Mouse (Mus musculus) myocyte (in vitro differentiated cells): ENCODE measurements around the gene Ccdc144b.

ENCODE experiments used
- CEBPB ChIP-seq: IDR thresholded peaks from 2 replicates; pipeline ENCODE4 v1.6.1; 2011; ENCODE audit warnings: mild to moderate bottlenecking, moderate library complexity; ENCODE audit not compliant: poor library complexity, insufficient read depth, severe bottlenecking
- E2F4 ChIP-seq: IDR thresholded peaks from one replicate; pipeline ENCODE4 v1.6.1; 2011; ENCODE audit warnings: mild to moderate bottlenecking, control low read depth, moderate library complexity; ENCODE audit not compliant: insufficient read depth
- MAX ChIP-seq: IDR thresholded peaks from one replicate; pipeline ENCODE4 v1.6.1; 2011; ENCODE audit warnings: low read depth, mild to moderate bottlenecking, control low read depth
- MYOD1 ChIP-seq, 3 experiments: IDR thresholded peaks; one replicate each; pipeline ENCODE4 v1.6.1; 2011; ENCODE audit warnings: control low read depth in 2 of 3, low read depth in 2 of 3, mild to moderate bottlenecking in 2 of 3, moderate library complexity in 1 of 3; ENCODE audit not compliant: insufficient read length in 2 of 3, control insufficient read depth in 1 of 3
- MYOG ChIP-seq, 3 experiments: IDR thresholded peaks; one replicate each; pipeline ENCODE4 v1.6.1; 2011; ENCODE audit warnings: control low read depth in 2 of 3, low read depth in 2 of 3, mild to moderate bottlenecking in 2 of 3; ENCODE audit not compliant: insufficient read length in 2 of 3, control insufficient read depth in 1 of 3, insufficient read depth in 1 of 3
- POLR2A ChIP-seq: IDR thresholded peaks from one replicate; pipeline ENCODE4 v1.6.1; 2011; ENCODE audit warnings: low read depth, mild to moderate bottlenecking, control low read depth, moderate library complexity; ENCODE audit not compliant: insufficient read length
- POLR2AphosphoS2 ChIP-seq: IDR thresholded peaks from one replicate; pipeline ENCODE4 v1.6.1; 2011; ENCODE audit warnings: low read depth, control low read depth; ENCODE audit not compliant: insufficient read length
- REST ChIP-seq: IDR thresholded peaks from one replicate; pipeline ENCODE4 v1.6.1; 2011; ENCODE audit warnings: mild to moderate bottlenecking, control low read depth, moderate library complexity; ENCODE audit not compliant: insufficient read depth, insufficient read length
- SRF ChIP-seq: IDR thresholded peaks from one replicate; pipeline ENCODE4 v1.6.1; 2011; ENCODE audit warnings: low read depth; ENCODE audit not compliant: control insufficient read depth, insufficient read length
- TCF12 ChIP-seq: IDR thresholded peaks from one replicate; pipeline ENCODE4 v1.6.1; 2011; ENCODE audit warnings: mild to moderate bottlenecking, control low read depth; ENCODE audit not compliant: poor library complexity, insufficient read depth, severe bottlenecking
- TCF3 ChIP-seq: IDR thresholded peaks from one replicate; pipeline ENCODE4 v1.6.1; 2011; ENCODE audit warnings: low read depth, control low read depth; ENCODE audit not compliant: insufficient read length

DNA sequence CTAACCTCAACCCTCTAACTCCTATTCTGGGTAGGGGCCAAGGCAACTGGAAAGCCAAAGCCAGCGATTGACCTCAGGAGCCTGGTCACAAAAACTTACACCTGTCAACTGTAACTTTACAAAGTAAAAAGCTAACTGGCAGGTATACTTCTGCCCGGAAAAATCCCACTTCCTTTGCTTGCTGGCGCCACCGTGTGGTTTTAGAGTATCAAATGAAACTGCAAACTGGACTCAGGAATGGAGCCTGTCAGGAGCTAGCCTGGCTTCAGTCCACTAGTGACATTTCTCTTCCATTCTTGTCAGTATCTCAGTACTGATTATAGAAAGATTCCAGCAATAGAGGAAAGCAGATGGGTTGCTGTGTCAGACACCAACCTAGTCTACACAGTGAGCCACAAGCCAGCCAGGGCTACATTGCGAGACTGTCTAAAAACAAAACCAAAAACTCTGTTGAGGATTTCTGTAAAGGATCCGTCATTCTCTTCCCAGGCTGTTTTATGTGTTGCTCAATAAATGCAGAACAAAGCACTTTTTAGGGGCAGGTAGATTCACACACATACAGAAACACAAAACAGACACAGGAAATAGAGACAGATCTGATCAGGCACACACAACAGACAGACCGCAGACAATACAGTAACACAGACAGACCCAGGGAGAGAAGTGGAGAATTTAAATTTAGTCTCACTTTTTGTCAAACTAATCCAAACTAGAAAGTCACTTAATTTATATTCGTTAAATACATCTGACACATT, 6.9 kb upstream of the Ccdc144b start:
- TF ChIP-seq REST (no peak), MYOG (IDR thresholded peaks at IDR 0.05; ENCODE audit: control insufficient read depth in 1 of 3, insufficient read depth in 1 of 3, insufficient read length in 2 of 3, low read depth in 2 of 3) (no peak), SRF (no peak), POLR2AphosphoS2 (no peak), TCF12 (no peak), POLR2A (no peak), E2F4 (no peak), MYOD1 (IDR thresholded peaks at IDR 0.05; ENCODE audit: control insufficient read depth in 1 of 3, insufficient read length in 2 of 3, low read depth in 2 of 3) (no peak), MAX (no peak), CEBPB (no peak), TCF3 (no peak)
